Mouse (Mus musculus) testis, adult 10 weeks (tissue): ENCODE data around the gene 2310079G19Rik. TPM values are rescaled to one million over a fixed set of nuclear protein-coding genes. Genes with fewer than 3 reads are reported as not detected.

Experiments used
- polyA plus RNA-seq: library from polyadenylated mRNA; stranded (reverse); fragments of 350-450 nt; fragmentation: Illumina TruSeq; extraction: RNeasy Lipid Tissue Mini Kit (QIAGEN cat#74804); gene quantifications from one replicate; pipeline ENCODE4 v1.2.3, GENCODE M21; 2014; ENCODE audit warnings: low read depth, low replicate concordance

2310079G19Rik gene
- polyA plus RNA-seq = not detected

GRCm38 (mm10) chr16:88627566-88627965, at the start of gene 2310079G19Rik:
2310079G19Rik (minus strand) TSS chr16:88627666.

DNA sequence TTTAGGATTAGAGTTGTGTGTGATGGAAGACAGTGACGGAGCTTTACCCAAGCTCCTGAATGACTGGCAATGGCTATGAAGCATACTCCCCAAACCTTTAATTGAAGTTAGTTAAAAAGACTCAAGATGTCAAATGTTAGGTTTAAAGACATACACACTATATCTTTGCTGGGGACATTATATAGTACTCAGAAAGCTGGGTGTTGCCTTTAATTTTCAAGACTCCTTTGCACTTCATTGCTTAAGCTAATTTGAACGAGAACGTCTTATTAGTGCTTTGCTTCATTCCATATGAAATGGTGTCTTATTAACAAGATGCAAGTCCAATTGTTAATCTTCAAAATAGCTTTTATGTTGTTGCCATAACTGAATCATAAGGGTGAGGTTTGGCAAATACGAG, 44.1 kb upstream of the 2310079G19Rik start, which contains the start of gene Krtap27-1:
TSS of gene Krtap27-1 (minus strand) at position 101 of the 400 bp plus-strand sequence.

DNA sequence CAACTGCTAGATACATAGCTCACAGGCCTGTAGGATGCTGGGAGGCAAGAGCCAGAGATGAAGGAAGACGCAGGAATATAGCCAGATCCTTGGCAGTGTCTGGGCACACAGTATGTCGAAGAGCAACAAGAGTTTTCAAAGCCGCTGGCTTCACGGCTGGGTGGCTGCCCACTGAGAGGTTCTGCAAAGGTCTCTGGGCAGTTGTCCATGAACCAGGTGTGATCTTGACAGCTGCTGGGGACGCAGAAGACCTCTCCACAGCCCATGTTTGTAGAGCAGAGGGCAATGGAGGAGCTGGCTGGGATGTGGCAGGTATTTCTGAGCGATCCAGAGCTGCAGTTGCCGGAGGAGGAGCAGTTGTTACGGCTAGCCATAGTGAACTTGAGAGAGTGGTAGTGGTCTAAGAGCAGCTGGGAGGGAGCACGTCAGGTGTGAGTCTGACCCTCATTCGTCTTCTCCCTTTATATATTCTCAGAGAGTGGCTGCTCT, 19.9 kb upstream of the 2310079G19Rik start, which contains the start of gene Krtap26-1:
TSS of gene Krtap26-1 (minus strand) at position 439 of the 489 bp plus-strand sequence.

GRCm38 (mm10) chr16:88611922-88612321, 15.5 kb downstream of the 2310079G19Rik start, which contains the start of gene Krtap24-1:
Krtap24-1 (minus strand) TSS chr16:88612279.

Other genes with a start within 250 kb of the 2310079G19Rik start
- not detected for gene Cldn17, start 120.7 kb downstream of the 2310079G19Rik start, polyA plus RNA-seq
- 0.25 TPM for gene Cldn8, start 64.5 kb downstream of the 2310079G19Rik start, polyA plus RNA-seq
- gene Krtap24-1, start 15.4 kb downstream of the 2310079G19Rik start, polyA plus RNA-seq = 0.29 TPM
- gene Krtap26-1, start 20.1 kb upstream of the 2310079G19Rik start, polyA plus RNA-seq = not detected
- gene Krtap27-1, start 44.0 kb upstream of the 2310079G19Rik start, polyA plus RNA-seq = not detected
- gene 2310061N02Rik, start 80.3 kb upstream of the 2310079G19Rik start, polyA plus RNA-seq = not detected
- not detected for gene Krtap13-1, start 101.2 kb upstream of the 2310079G19Rik start, polyA plus RNA-seq
- not detected for gene Krtap13, start 124.0 kb upstream of the 2310079G19Rik start, polyA plus RNA-seq
- not detected for gene 2310034C09Rik, start 131.2 kb upstream of the 2310079G19Rik start, polyA plus RNA-seq
- gene 2310057N15Rik, start 146.5 kb upstream of the 2310079G19Rik start, polyA plus RNA-seq = not detected
- not detected for gene Gm5965, start 150.2 kb upstream of the 2310079G19Rik start, polyA plus RNA-seq
- not detected for gene Gm20741, start 184.6 kb upstream of the 2310079G19Rik start, polyA plus RNA-seq
- gene Krtap15, start 192.5 kb upstream of the 2310079G19Rik start, polyA plus RNA-seq = not detected
- not detected for gene Krtap14, start 198.5 kb upstream of the 2310079G19Rik start, polyA plus RNA-seq
- gene Krtap19-1, start 241.7 kb upstream of the 2310079G19Rik start, polyA plus RNA-seq = not detected
- gene Krtap19-2, start 246.6 kb upstream of the 2310079G19Rik start, polyA plus RNA-seq = not detected